ENCODE assay signal across 8 mouse cellular contexts in the genomic region with DNA sequence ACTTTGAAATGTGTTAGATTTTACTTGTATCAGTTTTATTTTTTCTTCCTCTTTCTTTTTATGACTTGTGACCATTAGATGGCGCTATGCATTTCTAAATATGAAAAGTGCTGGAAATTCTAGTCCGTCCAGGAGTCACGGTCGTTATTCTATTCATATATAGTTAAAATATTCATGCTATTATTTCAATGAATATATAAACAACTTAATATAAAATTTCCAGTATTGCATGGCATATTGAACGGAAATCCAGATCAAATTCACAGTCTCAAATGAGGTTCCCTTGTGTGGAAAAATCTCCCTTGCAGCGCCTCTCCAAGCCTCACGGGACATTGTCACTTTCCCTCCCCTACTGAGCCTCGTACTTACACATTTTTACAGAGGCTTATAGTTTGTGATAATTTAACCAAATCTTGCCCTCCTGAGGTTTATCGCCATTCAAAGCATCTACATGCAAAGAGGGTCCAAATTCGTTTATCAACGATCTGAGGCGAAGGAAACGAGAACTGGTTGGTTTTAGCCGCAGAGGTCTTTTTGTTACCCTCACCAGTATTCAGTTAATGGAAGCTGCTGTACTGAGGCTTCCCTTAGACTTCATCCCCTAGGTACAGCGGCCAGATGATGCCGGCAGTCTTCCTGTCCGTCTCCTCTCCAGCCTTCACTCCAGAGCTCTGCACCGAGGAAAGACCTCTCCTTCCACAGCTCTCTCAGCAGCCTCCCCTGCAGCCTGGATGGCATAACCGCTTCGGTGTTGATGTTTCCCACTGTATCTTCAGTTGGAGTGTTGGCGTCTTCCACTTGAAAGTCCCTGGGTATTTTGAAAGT. TPM values are rescaled to one million over a fixed set of nuclear protein-coding genes. Genes with fewer than 3 reads are reported as not detected.
A peak's percentile ranks its signal among the peaks of the same experiment; 100 is the strongest.
DNase-seq lines count a peak whose midpoint lies in the region; ATAC-seq and TF ChIP-seq lines count a peak whose summit lies in the region.

No protein-coding gene starts in this region.

- no peaks in the 10 kb centered on the region for H3K27me3 ChIP-seq in neural tube, embryonic 11.5 days (ENCODE audit: control insufficient read depth, insufficient read depth, low read length)
- no peaks in the 10 kb centered on the region for H3K27me3 ChIP-seq in hindbrain, embryonic 11.5 days (ENCODE audit: control insufficient read depth, insufficient read depth, low read length)
- H3K27me3 ChIP-seq in lung, postnatal 0 days (replicated peaks; ENCODE audit: insufficient read depth, low read length), result no peaks in the 10 kb centered on the region
- no peaks in the 10 kb centered on the region for H3K27me3 ChIP-seq in stomach, embryonic 15.5 days (replicated peaks)

- DNase-seq in neural tube, embryonic 11.5 days (ENCODE audit: low spot score), result peak; percentile 22
- no peak for DNase-seq in neural tube, embryonic 10.5 days (ENCODE audit: extremely low spot score, low spot score)
- peak; percentile 71 for DNase-seq in embryo, embryonic 10 days (ENCODE audit: low spot score)
- DNase-seq in hindbrain, embryonic 11.5 days (ENCODE audit: low spot score), result peak; percentile 70
- DNase-seq in lung, postnatal 0 days (ENCODE audit: low spot score), result peak; percentile 82
- no peak for DNase-seq in layer of hippocampus, adult 9-11 months
- no peak for DNase-seq in cerebellum, postnatal 36 days

- no peaks in the 10 kb centered on the region for H3K9me3 ChIP-seq in neural tube, embryonic 11.5 days (ENCODE audit: control insufficient read depth, low read length)
- H3K9me3 ChIP-seq in hindbrain, embryonic 11.5 days (ENCODE audit: control insufficient read depth, low read length), result no peaks in the 10 kb centered on the region
- no peaks in the 10 kb centered on the region for H3K9me3 ChIP-seq in lung, postnatal 0 days (ENCODE audit: low read length)
- H3K9me3 ChIP-seq in stomach, embryonic 15.5 days, result no peaks in the 10 kb centered on the region

- 21% methylated on average over 21 of the region's 21 CpGs for WGBS in neural tube, embryonic 11.5 days
- 18% methylated on average over 21 of the region's 21 CpGs for WGBS in hindbrain, embryonic 11.5 days
- WGBS in lung, postnatal 0 days, result 13% methylated on average over 21 of the region's 21 CpGs
- 16% methylated on average over 21 of the region's 21 CpGs for WGBS in stomach, embryonic 15.5 days

- no peaks in the 10 kb centered on the region for H3K36me3 ChIP-seq in neural tube, embryonic 11.5 days (ENCODE audit: control insufficient read depth, insufficient read depth, low read length)
- H3K36me3 ChIP-seq in hindbrain, embryonic 11.5 days (ENCODE audit: control insufficient read depth, insufficient read depth, low read length), result no peaks in the 10 kb centered on the region
- H3K36me3 ChIP-seq in lung, postnatal 0 days (ENCODE audit: insufficient read depth, low read length), result no peaks in the 10 kb centered on the region
- H3K36me3 ChIP-seq in stomach, embryonic 15.5 days, result no peaks in the 10 kb centered on the region

- no peak for ATAC-seq in neural tube, embryonic 11.5 days (ENCODE audit: insufficient read depth, low FRiP score, low TSS enrichment)
- no peak for ATAC-seq in hindbrain, embryonic 11.5 days (ENCODE audit: low FRiP score)
- no peak for ATAC-seq in lung, postnatal 0 days
- no peak for ATAC-seq in stomach, embryonic 15.5 days (ENCODE audit: insufficient read depth, low FRiP score, low read depth)

- peak; percentile 58 for TF ChIP-seq CTCF in lung, postnatal 0 days (IDR thresholded peaks at IDR 0.05)

- H3K27ac ChIP-seq in neural tube, embryonic 11.5 days (ENCODE audit: low read depth, low read length), result no peak overlapping the region
- H3K27ac ChIP-seq in hindbrain, embryonic 11.5 days (ENCODE audit: low read depth, low read length), result no peak overlapping the region
- H3K27ac ChIP-seq in lung, postnatal 0 days (ENCODE audit: low read length), result no peak overlapping the region
- H3K27ac ChIP-seq in stomach, embryonic 15.5 days, result no peak overlapping the region

- no peak for TF ChIP-seq EP300 in lung, postnatal 0 days (IDR thresholded peaks at IDR 0.05)

- peak overlapping the region; percentile 37 for H3K4me2 ChIP-seq in neural tube, embryonic 11.5 days (ENCODE audit: low read depth)
- peak overlapping the region; percentile 33 for H3K4me2 ChIP-seq in hindbrain, embryonic 11.5 days (replicated peaks; ENCODE audit: low read depth, low read length)
- H3K4me2 ChIP-seq in lung, postnatal 0 days (replicated peaks; ENCODE audit: low read depth, low read length), result peak overlapping the region; percentile 57
- peak overlapping the region; percentile 60 for H3K4me2 ChIP-seq in stomach, embryonic 15.5 days

- H3K4me3 ChIP-seq in neural tube, embryonic 11.5 days (ENCODE audit: low read depth, low read length), result peak overlapping the region; percentile 21
- H3K4me3 ChIP-seq in hindbrain, embryonic 11.5 days (ENCODE audit: low read depth, low read length), result peak overlapping the region; percentile 23
- peak overlapping the region; percentile 24 for H3K4me3 ChIP-seq in lung, postnatal 0 days (ENCODE audit: low read depth, low read length)
- peak overlapping the region; percentile 31 for H3K4me3 ChIP-seq in stomach, embryonic 15.5 days (replicated peaks)

- no peak overlapping the region; the same call in 1 of the 2 replicates for H3K9ac ChIP-seq in neural tube, embryonic 11.5 days (ENCODE audit: low read length)
- H3K9ac ChIP-seq in hindbrain, embryonic 11.5 days (ENCODE audit: low read depth, low read length), result peak overlapping the region; percentile 35; the same call in 1 of the 2 replicates
- H3K9ac ChIP-seq in lung, postnatal 0 days (replicated peaks; ENCODE audit: low read depth), result 0 out of 2 replicates have a peak overlapping the region, but pooled peaks have one; percentile 16
- H3K9ac ChIP-seq in stomach, embryonic 15.5 days, result no peak overlapping the region

- H3K4me1 ChIP-seq in neural tube, embryonic 11.5 days (ENCODE audit: control insufficient read depth, insufficient read depth, low read length), result no peaks in the 10 kb centered on the region
- no peaks in the 10 kb centered on the region; the same call in 1 of the 2 replicates for H3K4me1 ChIP-seq in hindbrain, embryonic 11.5 days (replicated peaks; ENCODE audit: control insufficient read depth, insufficient read depth, low read length)
- no peaks in the 10 kb centered on the region for H3K4me1 ChIP-seq in lung, postnatal 0 days (ENCODE audit: insufficient read depth, low read depth, low read length)
- no peaks in the 10 kb centered on the region for H3K4me1 ChIP-seq in stomach, embryonic 15.5 days

RNA-seq across cellular contexts. Expression of gene Tmem30b, which starts 18.8 kb away (rescaled TPM):
- polyA plus RNA-seq in neural tube, embryonic 11.5 days (2014; fragmentation: Nextera tagmentation; extraction: Ambion mirVana), result 2.3 and 2.6 TPM in 2 replicates
- 3.1 and 3.3 TPM in 2 replicates for polyA plus RNA-seq in hindbrain, embryonic 11.5 days (2014; fragmentation: Nextera tagmentation; extraction: Ambion mirVana)
- 19.3 and 19.4 TPM in 2 replicates for polyA plus RNA-seq in lung, postnatal 0 days (2015; fragmentation: Nextera tagmentation; extraction: Ambion mirVana)
- 30.7 and 34.2 TPM in 2 replicates for polyA plus RNA-seq in stomach, embryonic 15.5 days (2015; fragmentation: Nextera tagmentation; extraction: Ambion mirVana)

RNA-seq across cellular contexts. Expression of gene Prkch, which starts 19.6 kb away (rescaled TPM):
- 11.0 and 11.7 TPM in 2 replicates for polyA plus RNA-seq in neural tube, embryonic 11.5 days (2014; fragmentation: Nextera tagmentation; extraction: Ambion mirVana)
- 9.1 and 10.5 TPM in 2 replicates for polyA plus RNA-seq in hindbrain, embryonic 11.5 days (2014; fragmentation: Nextera tagmentation; extraction: Ambion mirVana)
- 20.0 and 20.9 TPM in 2 replicates for polyA plus RNA-seq in lung, postnatal 0 days (2015; fragmentation: Nextera tagmentation; extraction: Ambion mirVana)
- 11.2 and 11.9 TPM in 2 replicates for polyA plus RNA-seq in stomach, embryonic 15.5 days (2015; fragmentation: Nextera tagmentation; extraction: Ambion mirVana)

Comparison
In these comparisons a context has a peak if more than half of its experiments do, and no peak if none do; other contexts are left out.
1. DNase-seq: peak in neural tube, embryonic 11.5 days (single experiment), embryo, embryonic 10 days (single experiment), hindbrain, embryonic 11.5 days (single experiment) and lung, postnatal 0 days (single experiment); none in neural tube, embryonic 10.5 days (single experiment), layer of hippocampus, adult 9-11 months (single experiment) and cerebellum, postnatal 36 days (0 of 2).
2. H3K9ac ChIP-seq: peak in hindbrain, embryonic 11.5 days (single experiment) and lung, postnatal 0 days (single experiment); none in neural tube, embryonic 11.5 days (single experiment) and stomach, embryonic 15.5 days (single experiment).
3. Peak in every context shown above with its lines, with median percentiles within 50 percentile points of each other: H3K4me2 ChIP-seq and H3K4me3 ChIP-seq.